Mouse (Mus musculus): ENCODE data around the gene Gpr156. TPM values are rescaled to one million over a fixed set of nuclear protein-coding genes. Genes with fewer than 3 reads are reported as not detected.

The Gpr156 gene
- total RNA-seq, 2 experiments from 2014 or later, result 1.3 to 1.4 TPM

- DNase-seq (ENCODE audit: extremely low spot score in 1 of 2, low spot score in 2 of 2), result no peak
- intact Hi-C loops (cut with DNase I), result no loop called here
These were observed 72.0 kb downstream of the Gpr156 start for GRCm38 (mm10) chr16:37988211-37988865.

- no peak for DNase-seq (ENCODE audit: extremely low spot score in 1 of 2, low spot score in 2 of 2)
- intact Hi-C loops (cut with DNase I), result loop anchor here (5.0 kb wide), 2 partner anchors 98 to 208 kb away; partner anchors contain the start of gene Gsk3b
These were observed 73.5 kb downstream of the Gpr156 start for GRCm38 (mm10) chr16:37989796-37990195.

GRCm38 (mm10) chr16:37990553-37991344, 74.5 kb downstream of the Gpr156 start:
- intact Hi-C loops (cut with DNase I), result loop anchor here (5.0 kb wide), 2 partner anchors 97 to 207 kb away; partner anchors contain the start of gene Gsk3b
- DNase-seq (ENCODE audit: extremely low spot score in 1 of 2, low spot score in 2 of 2), result no peak

GRCm38 (mm10) chr16:37992806-37993205, 76.5 kb downstream of the Gpr156 start:
- no peak for DNase-seq (ENCODE audit: extremely low spot score in 1 of 2, low spot score in 2 of 2)
- intact Hi-C loops (cut with DNase I), result loop anchor here (5.0 kb wide), 2 partner anchors 94 to 204 kb away; partner anchors contain the start of gene Gsk3b

- DNase-seq (ENCODE audit: extremely low spot score in 1 of 2, low spot score in 2 of 2), result peak; percentile 59 to 82
- intact Hi-C loops (cut with DNase I), result loop anchor here (5.0 kb wide), 2 partner anchors 93 to 203 kb away; partner anchors contain the start of gene Gsk3b
These were observed 78.4 kb downstream of the Gpr156 start for GRCm38 (mm10) chr16:37994647-37995046.

- intact Hi-C loops (cut with DNase I), result no loop called here
- DNase-seq (ENCODE audit: extremely low spot score in 1 of 2, low spot score in 2 of 2), result no peak
These were observed 81.5 kb downstream of the Gpr156 start for GRCm38 (mm10) chr16:37997771-37998170.

- DNase-seq (ENCODE audit: extremely low spot score in 1 of 2, low spot score in 2 of 2), result no peak
- intact Hi-C loops (cut with DNase I), result no loop called here
These were observed 83.5 kb downstream of the Gpr156 start for GRCm38 (mm10) chr16:37999762-38000161.

- intact Hi-C loops (cut with DNase I), result no loop called here
- DNase-seq (ENCODE audit: extremely low spot score in 1 of 2, low spot score in 2 of 2), result no peak
These were observed 83.9 kb downstream of the Gpr156 start for GRCm38 (mm10) chr16:38000178-38000577.

- intact Hi-C loops (cut with DNase I), result no loop called here
- no peak for DNase-seq (ENCODE audit: extremely low spot score in 1 of 2, low spot score in 2 of 2)
These were observed 85.5 kb downstream of the Gpr156 start for GRCm38 (mm10) chr16:38001766-38002165.

- no peak for DNase-seq (ENCODE audit: extremely low spot score in 1 of 2, low spot score in 2 of 2)
- intact Hi-C loops (cut with DNase I), result no loop called here
These were observed 86.2 kb downstream of the Gpr156 start for GRCm38 (mm10) chr16:38002485-38002884.

- intact Hi-C loops (cut with DNase I), result no loop called here
- no peak for DNase-seq (ENCODE audit: extremely low spot score in 1 of 2, low spot score in 2 of 2)
These were observed 88.3 kb downstream of the Gpr156 start for GRCm38 (mm10) chr16:38004486-38005020.

- DNase-seq (ENCODE audit: extremely low spot score in 1 of 2, low spot score in 2 of 2), result no peak
- intact Hi-C loops (cut with DNase I), result no loop called here
These were observed 89.2 kb downstream of the Gpr156 start for GRCm38 (mm10) chr16:38005471-38005870.

GRCm38 (mm10) chr16:38008371-38008770, 92.1 kb downstream of the Gpr156 start:
- intact Hi-C loops (cut with DNase I), result no loop called here

GRCm38 (mm10) chr16:38009041-38009825, 92.9 kb downstream of the Gpr156 start:
- no peak for DNase-seq (ENCODE audit: extremely low spot score in 1 of 2, low spot score in 2 of 2)
- intact Hi-C loops (cut with DNase I), result no loop called here

More at GRCm38 (mm10) chr16:38008371-38008770, 92.1 kb downstream of the Gpr156 start:
- no peak for DNase-seq (ENCODE audit: extremely low spot score in 1 of 2, low spot score in 2 of 2)

GRCm38 (mm10) chr16:38011486-38011885, 95.2 kb downstream of the Gpr156 start:
- no peak for DNase-seq (ENCODE audit: extremely low spot score in 1 of 2, low spot score in 2 of 2)
- intact Hi-C loops (cut with DNase I), result no loop called here

GRCm38 (mm10) chr16:38012382-38012781, 96.1 kb downstream of the Gpr156 start:
- intact Hi-C loops (cut with DNase I), result no loop called here
- DNase-seq (ENCODE audit: extremely low spot score in 1 of 2, low spot score in 2 of 2), result no peak

- intact Hi-C loops (cut with DNase I), result no loop called here
- no peak for DNase-seq (ENCODE audit: extremely low spot score in 1 of 2, low spot score in 2 of 2)
These were observed 96.6 kb downstream of the Gpr156 start for GRCm38 (mm10) chr16:38012891-38013290.

- intact Hi-C loops (cut with DNase I), result no loop called here
- no peak for DNase-seq (ENCODE audit: extremely low spot score in 1 of 2, low spot score in 2 of 2)
These were observed 98.7 kb downstream of the Gpr156 start for GRCm38 (mm10) chr16:38014951-38015350.
